Mouse (Mus musculus) kidney, adult 2 months (tissue): ENCODE measurements around the gene Plekha5.

Source experiments
- CTCF ChIP-seq: fragments of 200-500 bp; conservative IDR thresholded peaks from 2 replicates; pipeline ENCODE4 v1.5.1; 2011; ENCODE audit warnings: low read depth, mild to moderate bottlenecking, control low read depth, low read length, moderate library complexity, mixed read lengths; ENCODE audit not compliant: insufficient read depth, insufficient read length
- POLR2A ChIP-seq: fragments of 200-500 bp; IDR thresholded peaks from one replicate; pipeline ENCODE4 v1.6.1; 2011; ENCODE audit warnings: low read depth, low read length, control low read depth

DNA sequence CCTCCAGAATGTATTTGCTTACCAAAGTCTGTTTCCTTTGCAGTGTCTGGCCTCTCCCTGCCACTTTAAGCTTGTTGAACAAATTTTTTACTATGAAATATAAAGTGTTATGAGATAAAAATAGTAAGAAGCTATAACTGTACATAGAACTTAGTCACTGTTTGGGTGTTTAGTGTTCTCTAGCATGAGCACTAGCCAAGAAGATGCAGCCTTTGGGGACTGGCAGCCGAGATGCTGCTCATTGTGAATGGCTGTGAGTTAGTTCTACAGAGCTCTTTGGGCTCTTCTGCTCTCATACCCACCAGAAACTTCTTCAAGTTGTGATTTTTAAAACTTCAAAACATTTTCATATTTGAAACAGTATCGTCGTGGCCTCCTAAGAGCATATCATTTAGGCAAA, 74.2 kb downstream of the Plekha5 start:
- TF ChIP-seq CTCF: no peak
- no peak for TF ChIP-seq POLR2A
